Comparison of ENCODE assay signal across 19 mouse cellular contexts in the genomic region with DNA sequence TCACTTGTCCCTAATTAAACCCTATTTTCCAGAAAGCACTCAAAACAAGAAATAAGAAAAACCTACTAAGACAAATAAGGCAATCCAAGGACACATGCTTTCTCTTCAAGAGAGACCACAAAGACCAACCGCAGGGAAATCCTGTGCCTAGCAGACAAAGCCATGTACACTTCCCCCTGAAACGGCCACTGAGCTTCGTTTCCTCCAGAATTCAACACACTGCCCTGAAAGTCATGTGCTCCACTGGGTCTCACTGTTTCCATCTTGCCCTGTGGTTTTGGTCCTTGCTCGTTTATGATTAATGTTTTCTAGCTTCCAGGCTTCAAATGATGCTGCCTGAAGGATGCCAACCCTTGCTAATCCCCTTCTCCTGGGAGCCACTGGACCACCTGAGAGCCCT. TPM values are rescaled to one million over a fixed set of nuclear protein-coding genes. Genes with fewer than 3 reads are reported as not detected.
DNase-seq lines count a peak whose midpoint lies in the region; ATAC-seq lines count a peak whose summit lies in the region.
"Had no signal": no experiment of that assay in that cellular context is flagged by ENCODE, and none has a peak within 500 bp of the region (broad histone marks: within the 10 kb centered on the region; RNA-seq: fewer than 3 reads in every experiment).

No protein-coding gene starts in this region.

- peak; percentile 85 for ATAC-seq in granulocyte monocyte progenitor cell, adult 5-6 weeks (replicated peaks; ENCODE audit: poor library complexity, severe bottlenecking)
- ATAC-seq in megakaryocyte, adult 5-6 weeks (ENCODE audit: poor library complexity, severe bottlenecking) = peak; percentile 74
- no peak for ATAC-seq in erythroblast, adult 5-6 weeks (replicated peaks; ENCODE audit: low FRiP score, poor library complexity, severe bottlenecking)
- ATAC-seq: forebrain, postnatal 0 days; midbrain, embryonic 13.5 days had no signal

- peak; percentile 90 for DNase-seq in heart, adult 11 months
- DNase-seq in heart, adult 18-20 months = no peak
- DNase-seq in 416B (ENCODE audit: low read depth) = peak; percentile 98
- DNase-seq in kidney, postnatal 36 days = no peak
- DNase-seq in spleen, postnatal 10 days (ENCODE audit: low spot score in 2 of 2) = no peak
- DNase-seq: adrenal gland, postnatal 14 days; cerebellum, adult 11-12 months; cerebellum, adult 9-11 months; forebrain, postnatal 0 days; kidney, adult 11 months; kidney, postnatal 14 days; right cerebral cortex, postnatal 4 days had no signal

RNA-seq across cellular contexts. Expression of gene Psmd13, which starts 7.5 kb away (rescaled TPM):
- 10 to 100 TPM; 76.5 to 84.0 TPM for total RNA-seq in heart, adult 18-20 months (2021)
- 111 and 117 TPM in 2 replicates for total RNA-seq in granulocyte monocyte progenitor cell, adult 5-6 weeks (2014; fragmentation: Nextera tagmentation)
- total RNA-seq in granulocyte monocyte progenitor cell, adult 5-6 weeks (2017) = 229 and 237 TPM in 2 replicates
- total RNA-seq in megakaryocyte, adult 5-6 weeks (2015) = 87.5 and 89.5 TPM in 2 replicates
- total RNA-seq in megakaryocyte, adult 5-6 weeks (2017) = 165 and 167 TPM in 2 replicates
- 13.1 and 37.0 TPM in 2 replicates for total RNA-seq in erythroblast, adult 5-6 weeks (2015; ENCODE audit: low replicate concordance)
- 56.0 and 77.4 TPM in 2 replicates for total RNA-seq in erythroblast, adult 5-6 weeks (2017; ENCODE audit: low replicate concordance)

RNA-seq across cellular contexts. Expression of gene Sirt3, which starts 7.9 kb away (rescaled TPM):
- 10 to 100 TPM; 61.9 to 69.3 TPM for total RNA-seq in heart, adult 18-20 months (2021)
- total RNA-seq in granulocyte monocyte progenitor cell, adult 5-6 weeks (2014; fragmentation: Nextera tagmentation) = 66.7 and 71.3 TPM in 2 replicates
- 28.7 and 32.7 TPM in 2 replicates for total RNA-seq in granulocyte monocyte progenitor cell, adult 5-6 weeks (2017)
- 7.9 and 9.1 TPM in 2 replicates for total RNA-seq in megakaryocyte, adult 5-6 weeks (2015)
- total RNA-seq in megakaryocyte, adult 5-6 weeks (2017) = 6.7 and 9.5 TPM in 2 replicates
- 1.9 and 12.1 TPM in 2 replicates for total RNA-seq in erythroblast, adult 5-6 weeks (2015; ENCODE audit: low replicate concordance)
- total RNA-seq in erythroblast, adult 5-6 weeks (2017; ENCODE audit: low replicate concordance) = 1.4 and 2.1 TPM in 2 replicates

RNA-seq across cellular contexts. Expression of gene Bet1l, which starts 16.8 kb away (rescaled TPM):
- total RNA-seq in heart, adult 18-20 months (2021) = 1 to 10 TPM; 9.2 TPM
- total RNA-seq in granulocyte monocyte progenitor cell, adult 5-6 weeks (2014; fragmentation: Nextera tagmentation) = 15.2 and 21.9 TPM in 2 replicates
- 20.9 and 21.9 TPM in 2 replicates for total RNA-seq in granulocyte monocyte progenitor cell, adult 5-6 weeks (2017)
- total RNA-seq in megakaryocyte, adult 5-6 weeks (2015) = 12.9 and 13.2 TPM in 2 replicates
- total RNA-seq in megakaryocyte, adult 5-6 weeks (2017) = 15.5 and 37.7 TPM in 2 replicates
- 10.4 and 14.8 TPM in 2 replicates for total RNA-seq in erythroblast, adult 5-6 weeks (2015; ENCODE audit: low replicate concordance)
- 17.3 and 19.5 TPM in 2 replicates for total RNA-seq in erythroblast, adult 5-6 weeks (2017; ENCODE audit: low replicate concordance)

RNA-seq across cellular contexts. Expression of gene Ric8a, which starts 17.5 kb away (rescaled TPM):
- total RNA-seq in heart, adult 18-20 months (2021) = 10 to 100 TPM; 18.4 to 21.2 TPM
- total RNA-seq in granulocyte monocyte progenitor cell, adult 5-6 weeks (2014; fragmentation: Nextera tagmentation) = 45.0 and 45.9 TPM in 2 replicates
- 32.6 and 36.2 TPM in 2 replicates for total RNA-seq in granulocyte monocyte progenitor cell, adult 5-6 weeks (2017)
- 41.7 and 44.7 TPM in 2 replicates for total RNA-seq in megakaryocyte, adult 5-6 weeks (2015)
- 29.7 and 30.4 TPM in 2 replicates for total RNA-seq in megakaryocyte, adult 5-6 weeks (2017)
- 9.2 and 16.3 TPM in 2 replicates for total RNA-seq in erythroblast, adult 5-6 weeks (2015; ENCODE audit: low replicate concordance)
- 9.2 and 9.8 TPM in 2 replicates for total RNA-seq in erythroblast, adult 5-6 weeks (2017; ENCODE audit: low replicate concordance)

RNA-seq across cellular contexts. Expression of gene Gm45785, which starts 18.1 kb away (rescaled TPM):
- total RNA-seq in heart, adult 18-20 months (2021) = not detected
- total RNA-seq in granulocyte monocyte progenitor cell, adult 5-6 weeks (2014; fragmentation: Nextera tagmentation) = not detected in 2 replicates
- total RNA-seq in granulocyte monocyte progenitor cell, adult 5-6 weeks (2017) = not detected in 2 replicates
- total RNA-seq in megakaryocyte, adult 5-6 weeks (2015) = not detected in 2 replicates
- not detected in 2 replicates for total RNA-seq in megakaryocyte, adult 5-6 weeks (2017)
- total RNA-seq in erythroblast, adult 5-6 weeks (2015; ENCODE audit: low replicate concordance) = not detected in 2 replicates
- total RNA-seq in erythroblast, adult 5-6 weeks (2017; ENCODE audit: low replicate concordance) = not detected in 2 replicates
- total RNA-seq: gastrocnemius, adult 8-10 months; gastrocnemius, postnatal 4 days; heart, postnatal 25 days had no signal

Comparison
In these comparisons a context has a peak if more than half of its experiments do, and no peak if none do; other contexts are left out.
1. DNase-seq: peak in heart, adult 11 months (single experiment) and 416B (single experiment); none in heart, adult 18-20 months (0 of 2), kidney, postnatal 36 days (0 of 2) and spleen, postnatal 10 days (0 of 2).